Mouse (Mus musculus) hindbrain, postnatal 0 days (tissue): ENCODE measurements at regions not wholly inside any gene's neighbourhood (a gene's known extent, or its start where the extent isn't known, plus 50 kb on each side); places are given as distances from the start of the nearest gene placed in this dataset.
"Not testable (repeated sequence)": the region's sequence is repeated elsewhere in the genome, so short reads cannot be mapped to it uniquely, and the experiment has no call there.

Experiments used
- ATAC-seq: fragments of 200-750 bp; cut with Nextera tagmentation; 2 replicates; pipeline ENCODE4 v1.8.0; 2017; ENCODE audit warnings: mild to moderate bottlenecking, moderate TSS enrichment, moderate library complexity
- DNase-seq: peaks from one replicate; pipeline ENCODE4 v3.0.0-alpha.2; 2015; ENCODE audit warnings: low spot score
- H3K27ac ChIP-seq: fragments of 300-500 bp; sonication (generic); 2 replicates; pipeline ENCODE4 v1.5.1; 2014; ENCODE audit warnings: mild to moderate bottlenecking
- H3K27me3 ChIP-seq: fragments of 300-500 bp; sonication (generic); 2 replicates; pipeline ENCODE4 v1.6.1; 2014; ENCODE audit warnings: low read length, mixed read lengths; ENCODE audit not compliant: insufficient read depth
- H3K36me3 ChIP-seq: fragments of 300-500 bp; sonication (generic); 2 replicates; pipeline ENCODE4 v1.6.1; 2014; ENCODE audit warnings: low read length, mixed read lengths; ENCODE audit not compliant: insufficient read depth
- H3K4me1 ChIP-seq: fragments of 300-500 bp; sonication (generic); 2 replicates; pipeline ENCODE4 v1.6.1; 2014; ENCODE audit warnings: antibody characterized with exemption, low read length, mixed read lengths; ENCODE audit not compliant: insufficient read depth
- H3K4me2 ChIP-seq: fragments of 300-500 bp; sonication (generic); 2 replicates; pipeline ENCODE4 v1.6.1; 2014; ENCODE audit warnings: low read depth, mild to moderate bottlenecking, low read length, moderate library complexity, mixed read lengths
- H3K4me3 ChIP-seq: fragments of 300-500 bp; sonication (generic); 2 replicates; pipeline ENCODE4 v1.5.1; 2014; ENCODE audit warnings: low read length
- H3K9ac ChIP-seq: fragments of 300-500 bp; sonication (generic); replicated peaks from 2 replicates; pipeline ENCODE4 v1.6.1; 2014; ENCODE audit warnings: mild to moderate bottlenecking, low read length, moderate library complexity, mixed read lengths
- H3K9me3 ChIP-seq: fragments of 300-500 bp; sonication (generic); 2 replicates; pipeline ENCODE4 v1.6.1; 2016; ENCODE audit warnings: low read length, mixed read lengths
- CTCF ChIP-seq: IDR thresholded peaks from 2 replicates; pipeline ENCODE4 v1.5.1; 2016; ENCODE audit warnings: antibody characterized with exemption, control low read depth, low read depth
- WGBS: fragments of 180-500 bp; shearing (Covaris S2); extraction: QIAGEN DNeasy Blood & Tissue Kit; methylation state at CpG from one replicate; pipeline ENCODE4 v1.1.7; 2014; 5-methylcytosine and 5-hydroxymethylcytosine counted together

- TF ChIP-seq CTCF = no peak
- no peak for DNase-seq
Measured at GRCm38 (mm10) chr4:153634221-153634881, 151.7 kb upstream of the Ajap1 start.

GRCm38 (mm10) chr4:153637989-153638388 is 155.4 kb upstream of the Ajap1 start:
- Histone ChIP-seq H3K4me1 (no peaks in the 10 kb centered on the region), H3K4me2 (no peak overlapping the region), H3K9ac (no peak overlapping the region), H3K27me3 (no peaks in the 10 kb centered on the region), H3K9me3 (no peaks in the 10 kb centered on the region), H3K4me3 (no peak overlapping the region), H3K36me3 (no peaks in the 10 kb centered on the region), H3K27ac (no peak overlapping the region)
- ATAC-seq (no peak), DNase-seq (no peak)
- TF ChIP-seq CTCF = no peak
- WGBS = 8% methylated on average over 1 of the region's 1 CpGs

More at GRCm38 (mm10) chr4:153634221-153634881, 151.7 kb upstream of the Ajap1 start:
- WGBS = 37% methylated on average over 15 of the region's 15 CpGs
- Histone ChIP-seq H3K4me1 (no peaks in the 10 kb centered on the region), H3K27ac (no peak overlapping the region), H3K9ac (no peak overlapping the region), H3K9me3 (no peaks in the 10 kb centered on the region), H3K36me3 (no peaks in the 10 kb centered on the region), H3K4me3 (no peak overlapping the region), H3K4me2 (no peak overlapping the region), H3K27me3 (no peaks in the 10 kb centered on the region)
- no peak for ATAC-seq

- Histone ChIP-seq H3K9ac (no peak overlapping the region), H3K27me3 (no peaks in the 10 kb centered on the region), H3K9me3 (no peaks in the 10 kb centered on the region), H3K36me3 (no peaks in the 10 kb centered on the region), H3K27ac (no peak overlapping the region), H3K4me3 (no peak overlapping the region), H3K4me2 (no peak overlapping the region), H3K4me1 (no peaks in the 10 kb centered on the region)
- TF ChIP-seq CTCF = no peak
- DNase-seq = no peak
- ATAC-seq = no peak
- WGBS = 11% methylated on average over 5 of the region's 5 CpGs
Measured at GRCm38 (mm10) chr4:153651849-153652248, 169.2 kb upstream of the Ajap1 start.

GRCm38 (mm10) chr4:153652841-153653240 is 170.2 kb upstream of the Ajap1 start:
- no peaks in the 10 kb centered on the region for H3K27me3 ChIP-seq
- WGBS = 79% methylated on average over 11 of the region's 11 CpGs
- no peak overlapping the region for H3K4me2 ChIP-seq
- H3K36me3 ChIP-seq = no peaks in the 10 kb centered on the region
- ATAC-seq = no peak
- peak; percentile 33 for DNase-seq
- no peaks in the 10 kb centered on the region for H3K4me1 ChIP-seq
- H3K9me3 ChIP-seq = no peaks in the 10 kb centered on the region
- H3K27ac ChIP-seq = no peak overlapping the region
- no peak for TF ChIP-seq CTCF
- H3K4me3 ChIP-seq = no peak overlapping the region
- H3K9ac ChIP-seq = no peak overlapping the region

GRCm38 (mm10) chr4:153662731-153663130 is 180.1 kb upstream of the Ajap1 start:
- Histone ChIP-seq H3K27me3 (no peaks in the 10 kb centered on the region), H3K9me3 (no peaks in the 10 kb centered on the region), H3K4me3 (no peak overlapping the region), H3K36me3 (no peaks in the 10 kb centered on the region), H3K9ac (no peak overlapping the region), H3K4me1 (peaks cover 5% of the 10 kb centered on the region; the same call in 1 of the 2 replicates), H3K27ac (no peak overlapping the region), H3K4me2 (no peak overlapping the region)
- TF ChIP-seq CTCF = no peak
- ATAC-seq = no peak
- WGBS = 54% methylated on average over 7 of the region's 7 CpGs
- no peak for DNase-seq

- H3K4me2 ChIP-seq, H3K27me3 ChIP-seq, H3K36me3 ChIP-seq, H3K4me1 ChIP-seq, H3K9me3 ChIP-seq, H3K27ac ChIP-seq, ATAC-seq, DNase-seq, H3K4me3 ChIP-seq, H3K9ac ChIP-seq: not testable (repeated sequence)
- 88% methylated on average over 6 of the region's 6 CpGs for WGBS
Measured at GRCm38 (mm10) chr4:153666626-153667236, 184.1 kb upstream of the Ajap1 start.

GRCm38 (mm10) chr4:153669070-153669469 is 186.5 kb upstream of the Ajap1 start:
- Histone ChIP-seq H3K27ac (no peak overlapping the region), H3K4me3 (no peak overlapping the region), H3K4me2 (no peak overlapping the region), H3K27me3 (no peaks in the 10 kb centered on the region), H3K4me1 (no peaks in the 10 kb centered on the region; the same call in 1 of the 2 replicates), H3K9me3 (no peaks in the 10 kb centered on the region), H3K36me3 (no peaks in the 10 kb centered on the region), H3K9ac (no peak overlapping the region)
- 79% methylated on average over 4 of the region's 4 CpGs for WGBS
- DNase-seq = no peak
- ATAC-seq = no peak
- no peak for TF ChIP-seq CTCF
